Mouse (Mus musculus) layer of hippocampus, adult 2 months (tissue): ENCODE data around the gene Filip1l. TPM values are rescaled to one million over a fixed set of nuclear protein-coding genes. Genes with fewer than 3 reads are reported as not detected.

ENCODE experiments used
- DNase-seq, 2 experiments: peaks; one replicate each; pipeline ENCODE4 v3.0.0; 2022; ENCODE audit warnings: low spot score in 2 of 2
- H3K27ac ChIP-seq: fragments of 200-600 bp; 2 replicates; pipeline ENCODE4 v1.8.1; 2022
- H3K4me3 ChIP-seq: fragments of 200-600 bp; 2 replicates; pipeline ENCODE4 v1.8.1; 2022; ENCODE audit warnings: mild to moderate bottlenecking
- CTCF ChIP-seq: fragments of 200-600 bp; conservative IDR thresholded peaks from 2 replicates; pipeline ENCODE4 v1.8.1; 2022; ENCODE audit warnings: antibody characterized with exemption, mild to moderate bottlenecking, moderate library complexity
- total RNA-seq, 2 experiments: library from RNA; stranded (reverse); gene quantifications; 2 replicates each; pipeline ENCODE4 v1.2.3; 2021

Filip1l gene
- total RNA-seq, 2 experiments from 2014 or later, result 3.2 to 4.0 TPM

- H3K4me3 ChIP-seq, result no peak overlapping the region; the same call in 1 of the 2 replicates
- TF ChIP-seq CTCF, result no peak
- DNase-seq, result no peak
- no peak overlapping the region for H3K27ac ChIP-seq
Observed at GRCm38 (mm10) chr16:57438288-57438685, 85.4 kb downstream of the Filip1l start.

- Histone ChIP-seq H3K4me3 (no peak overlapping the region), H3K27ac (no peak overlapping the region)
- no peak for DNase-seq
- no peak for TF ChIP-seq CTCF
Observed at GRCm38 (mm10) chr16:57439206-57439605, 86.3 kb downstream of the Filip1l start.

- no peak for DNase-seq
- no peak for TF ChIP-seq CTCF
- no peak overlapping the region for H3K4me3 ChIP-seq
- H3K27ac ChIP-seq, result no peak overlapping the region
Observed at GRCm38 (mm10) chr16:57440706-57441437, 88.0 kb downstream of the Filip1l start.

- no peak overlapping the region for H3K4me3 ChIP-seq
- TF ChIP-seq CTCF, result no peak
- no peak for DNase-seq
Observed at GRCm38 (mm10) chr16:57445096-57446094, 92.5 kb downstream of the Filip1l start.

GRCm38 (mm10) chr16:57453009-57453408, 100.1 kb downstream of the Filip1l start:
- Histone ChIP-seq H3K27ac (no peak overlapping the region), H3K4me3 (no peak overlapping the region)
- no peak for TF ChIP-seq CTCF
- no peak for DNase-seq

More at GRCm38 (mm10) chr16:57445096-57446094, 92.5 kb downstream of the Filip1l start:
- no peak overlapping the region for H3K27ac ChIP-seq

GRCm38 (mm10) chr16:57454106-57454763, 101.3 kb downstream of the Filip1l start:
- Histone ChIP-seq H3K4me3 (no peak overlapping the region), H3K27ac (no peak overlapping the region)
- no peak for DNase-seq
- TF ChIP-seq CTCF, result no peak

- DNase-seq, result no peak
- no peak for TF ChIP-seq CTCF
- no peak overlapping the region for H3K27ac ChIP-seq
- no peak overlapping the region for H3K4me3 ChIP-seq
Observed at GRCm38 (mm10) chr16:57455573-57455972, 102.7 kb downstream of the Filip1l start.

GRCm38 (mm10) chr16:57456003-57456402, 103.1 kb downstream of the Filip1l start:
- Histone ChIP-seq H3K4me3 (no peak overlapping the region), H3K27ac (no peak overlapping the region)
- TF ChIP-seq CTCF, result no peak
- no peak for DNase-seq

- H3K27ac ChIP-seq, result no peak overlapping the region
- no peak for TF ChIP-seq CTCF
- DNase-seq, result no peak
- no peak overlapping the region for H3K4me3 ChIP-seq
Observed at GRCm38 (mm10) chr16:57465386-57465913, 112.6 kb downstream of the Filip1l start.

GRCm38 (mm10) chr16:57469301-57469700, 116.4 kb downstream of the Filip1l start:
- TF ChIP-seq CTCF, result no peak
- no peak overlapping the region for H3K4me3 ChIP-seq
- no peak for DNase-seq
- H3K27ac ChIP-seq, result no peak overlapping the region

GRCm38 (mm10) chr16:57469869-57470268, 117.0 kb downstream of the Filip1l start:
- H3K27ac ChIP-seq, result no peak overlapping the region
- TF ChIP-seq CTCF, result no peak

GRCm38 (mm10) chr16:57470286-57470830, 117.5 kb downstream of the Filip1l start:
- Histone ChIP-seq H3K4me3 (no peak overlapping the region), H3K27ac (no peak overlapping the region)
- DNase-seq, result no peak
- no peak for TF ChIP-seq CTCF

More at GRCm38 (mm10) chr16:57469869-57470268, 117.0 kb downstream of the Filip1l start:
- no peak for DNase-seq
- no peak overlapping the region for H3K4me3 ChIP-seq
